Comparison of ENCODE assay signal across 18 mouse cellular contexts in genomic region chr6:125282721-125283120, GRCm38 (mm10). TPM values are rescaled to one million over a fixed set of nuclear protein-coding genes. Genes with fewer than 3 reads are reported as not detected.
"Had no signal": no experiment of that assay in that cellular context is flagged by ENCODE, and none has a peak within 500 bp of the region (broad histone marks: within the 10 kb centered on the region; RNA-seq: fewer than 3 reads in every experiment).

No protein-coding gene starts in this region.

RNA-seq across cellular contexts. Expression of gene Tuba3a, which starts 3.1 kb away (rescaled TPM):
- polyA plus RNA-seq: limb, embryonic 15.5 days; liver, adult 2 months; liver, embryonic 11.5 days; liver, embryonic 12.5 days; liver, embryonic 13.5 days; liver, embryonic 14.5 days; liver, embryonic 15.5 days; liver, embryonic 16.5 days; liver, postnatal 0 days; lung, postnatal 0 days; macrophage; midbrain, embryonic 10.5 days; midbrain, embryonic 12.5 days; midbrain, embryonic 14.5 days; midbrain, embryonic 15.5 days; midbrain, embryonic 16.5 days; midbrain, postnatal 0 days; myocyte had no signal

RNA-seq across cellular contexts. Expression of gene Cd27, which starts 45.9 kb away (rescaled TPM):
- polyA plus RNA-seq: macrophage had no signal
